Mouse (Mus musculus) neural tube, embryonic 15.5 days (tissue): ENCODE data around the gene Sdk2. TPM values are rescaled to one million over a fixed set of nuclear protein-coding genes. Genes with fewer than 3 reads are reported as not detected.
A peak's percentile ranks its signal among the peaks of the same experiment; 100 is the strongest.

Source experiments
- ATAC-seq: fragments of 200-750 bp; cut with Nextera tagmentation; 2 replicates; pipeline ENCODE4 v1.8.0; 2017; ENCODE audit warnings: mild to moderate bottlenecking, moderate TSS enrichment, moderate library complexity; ENCODE audit not compliant: low FRiP score
- H3K27ac ChIP-seq: fragments of 300-500 bp; sonication (generic); replicated peaks from 2 replicates; pipeline ENCODE4 v1.5.1; 2015; ENCODE audit warnings: mild to moderate bottlenecking, inconsistent platforms
- H3K27me3 ChIP-seq: fragments of 300-500 bp; sonication (generic); replicated peaks from 2 replicates; pipeline ENCODE4 v1.6.1; 2015; ENCODE audit warnings: inconsistent platforms
- H3K36me3 ChIP-seq: fragments of 300-500 bp; sonication (generic); 2 replicates; pipeline ENCODE4 v1.6.1; 2015; ENCODE audit warnings: inconsistent platforms
- H3K4me1 ChIP-seq: fragments of 300-500 bp; sonication (generic); 2 replicates; pipeline ENCODE4 v1.6.1; 2015; ENCODE audit warnings: inconsistent platforms
- H3K4me2 ChIP-seq: fragments of 300-500 bp; sonication (generic); 2 replicates; pipeline ENCODE4 v1.6.1; 2015; ENCODE audit warnings: inconsistent platforms, mild to moderate bottlenecking, moderate library complexity
- H3K4me3 ChIP-seq: fragments of 300-500 bp; sonication (generic); replicated peaks from 2 replicates; pipeline ENCODE4 v1.5.1; 2015; ENCODE audit warnings: mild to moderate bottlenecking, inconsistent platforms
- H3K9ac ChIP-seq: fragments of 300-500 bp; sonication (generic); replicated peaks from 2 replicates; pipeline ENCODE4 v1.6.1; 2015; ENCODE audit warnings: mild to moderate bottlenecking, inconsistent platforms
- H3K9me3 ChIP-seq: fragments of 300-500 bp; sonication (generic); replicated peaks from 2 replicates; pipeline ENCODE4 v1.6.1; 2016; ENCODE audit warnings: inconsistent platforms
- WGBS: fragments of 180-500 bp; shearing (Covaris S2); methylation state at CpG from one replicate; pipeline ENCODE4 v1.1.7; 2015; ENCODE audit warnings: mixed read lengths; 5-methylcytosine and 5-hydroxymethylcytosine counted together
- polyA plus RNA-seq: library from polyadenylated mRNA; unstranded; fragments of >200 nt; fragmentation: Nextera tagmentation; extraction: Ambion mirVana; gene quantifications from 2 replicates; pipeline ENCODE4 v1.2.1, GENCODE M21; 2015

The Sdk2 gene
- polyA plus RNA-seq, 1 experiment from 2014 or later, result 4.6 TPM

- no peak overlapping the region for H3K27ac ChIP-seq
Observed at GRCm38 (mm10) chr11:113800026-113800425, 266.8 kb downstream of the Sdk2 start.

GRCm38 (mm10) chr11:113799041-113799447 is 267.8 kb downstream of the Sdk2 start:
- H3K4me3 ChIP-seq, result no peak overlapping the region
- no peak overlapping the region for H3K4me2 ChIP-seq
- H3K27me3 ChIP-seq, result no peaks in the 10 kb centered on the region
- no peak overlapping the region for H3K27ac ChIP-seq
- H3K36me3 ChIP-seq, result no peaks in the 10 kb centered on the region; the same call in 1 of the 2 replicates
- H3K9me3 ChIP-seq, result no peaks in the 10 kb centered on the region
- peaks cover 25% of the 10 kb centered on the region for H3K4me1 ChIP-seq
- ATAC-seq, result no peak
- no peak overlapping the region for H3K9ac ChIP-seq
- 36% methylated on average over 14 of the region's 14 CpGs for WGBS

More at GRCm38 (mm10) chr11:113800026-113800425, 266.8 kb downstream of the Sdk2 start:
- H3K9me3 ChIP-seq, result no peaks in the 10 kb centered on the region
- no peak overlapping the region for H3K4me3 ChIP-seq
- H3K27me3 ChIP-seq, result no peaks in the 10 kb centered on the region
- ATAC-seq, result no peak
- 97% methylated on average over 12 of the region's 12 CpGs for WGBS
- peaks cover 25% of the 10 kb centered on the region for H3K4me1 ChIP-seq
- H3K4me2 ChIP-seq, result no peak overlapping the region
- H3K9ac ChIP-seq, result no peak overlapping the region
- no peaks in the 10 kb centered on the region; the same call in 1 of the 2 replicates for H3K36me3 ChIP-seq

- Histone ChIP-seq H3K27ac (peak overlapping the region; percentile 19; the same call in 1 of the 2 replicates), H3K27me3 (no peaks in the 10 kb centered on the region), H3K9me3 (no peaks in the 10 kb centered on the region), H3K36me3 (no peaks in the 10 kb centered on the region; the same call in 1 of the 2 replicates), H3K4me2 (no peak overlapping the region), H3K9ac (no peak overlapping the region), H3K4me3 (no peak overlapping the region), H3K4me1 (peaks cover 25% of the 10 kb centered on the region)
- WGBS, result 60% methylated on average over 6 of the region's 6 CpGs
- no peak for ATAC-seq
Observed at GRCm38 (mm10) chr11:113798011-113798410, 268.8 kb downstream of the Sdk2 start.

GRCm38 (mm10) chr11:113797014-113797983 is 269.5 kb downstream of the Sdk2 start:
- Histone ChIP-seq H3K9ac (no peak overlapping the region), H3K27ac (peak overlapping the region; percentile 19; the same call in 1 of the 2 replicates), H3K4me1 (peaks cover 21% of the 10 kb centered on the region), H3K4me3 (no peak overlapping the region), H3K36me3 (no peaks in the 10 kb centered on the region; the same call in 1 of the 2 replicates), H3K9me3 (no peaks in the 10 kb centered on the region), H3K27me3 (no peaks in the 10 kb centered on the region), H3K4me2 (no peak overlapping the region)
- 56% methylated on average over 19 of the region's 19 CpGs for WGBS
- ATAC-seq, result no peak

- H3K4me1 ChIP-seq, result peaks cover 27% of the 10 kb centered on the region
- no peaks in the 10 kb centered on the region for H3K27me3 ChIP-seq
- WGBS, result 78% methylated on average over 12 of the region's 12 CpGs
- no peak overlapping the region for H3K4me3 ChIP-seq
- H3K36me3 ChIP-seq, result no peaks in the 10 kb centered on the region; the same call in 1 of the 2 replicates
- H3K9me3 ChIP-seq, result no peaks in the 10 kb centered on the region
- ATAC-seq, result no peak
- H3K27ac ChIP-seq, result no peak overlapping the region
- no peak overlapping the region for H3K9ac ChIP-seq
- no peak overlapping the region for H3K4me2 ChIP-seq
Observed at GRCm38 (mm10) chr11:113795846-113796245, 271.0 kb downstream of the Sdk2 start.

- H3K27ac ChIP-seq, result peak overlapping the region; percentile 60
- no peak overlapping the region for H3K4me3 ChIP-seq
- no peak overlapping the region for H3K9ac ChIP-seq
- H3K4me2 ChIP-seq, result no peak overlapping the region
- peak; percentile 65 for ATAC-seq
- H3K9me3 ChIP-seq, result no peaks in the 10 kb centered on the region
- no peaks in the 10 kb centered on the region for H3K36me3 ChIP-seq
- no peaks in the 10 kb centered on the region for H3K27me3 ChIP-seq
- 33% methylated on average over 16 of the region's 16 CpGs for WGBS
- H3K4me1 ChIP-seq, result peaks cover 10% of the 10 kb centered on the region
Observed at GRCm38 (mm10) chr11:113791357-113792215, 275.3 kb downstream of the Sdk2 start.

GRCm38 (mm10) chr11:113789101-113789500 is 277.7 kb downstream of the Sdk2 start:
- ATAC-seq, result no peak
- 19% methylated on average over 1 of the region's 1 CpGs for WGBS
- H3K27ac ChIP-seq, result no peak overlapping the region
- H3K9me3 ChIP-seq, result no peaks in the 10 kb centered on the region
- no peak overlapping the region for H3K4me2 ChIP-seq
- H3K36me3 ChIP-seq, result no peaks in the 10 kb centered on the region
- H3K9ac ChIP-seq, result no peak overlapping the region
- H3K4me3 ChIP-seq, result no peak overlapping the region
- peaks cover 33% of the 10 kb centered on the region for H3K4me1 ChIP-seq
- H3K27me3 ChIP-seq, result no peaks in the 10 kb centered on the region

GRCm38 (mm10) chr11:113788183-113788789 is 278.6 kb downstream of the Sdk2 start:
- no peaks in the 10 kb centered on the region for H3K9me3 ChIP-seq
- WGBS, result 75% methylated on average over 2 of the region's 2 CpGs
- peaks cover 33% of the 10 kb centered on the region for H3K4me1 ChIP-seq
- no peak for ATAC-seq
- no peak overlapping the region for H3K4me3 ChIP-seq
- H3K36me3 ChIP-seq, result no peaks in the 10 kb centered on the region
- no peak overlapping the region for H3K4me2 ChIP-seq
- H3K9ac ChIP-seq, result no peak overlapping the region
- no peak overlapping the region for H3K27ac ChIP-seq
- H3K27me3 ChIP-seq, result no peaks in the 10 kb centered on the region

GRCm38 (mm10) chr11:113787432-113788182 is 279.2 kb downstream of the Sdk2 start:
- H3K9me3 ChIP-seq, result no peaks in the 10 kb centered on the region
- H3K36me3 ChIP-seq, result no peaks in the 10 kb centered on the region
- ATAC-seq, result no peak
- 63% methylated on average over 13 of the region's 13 CpGs for WGBS
- no peaks in the 10 kb centered on the region for H3K27me3 ChIP-seq
- no peak overlapping the region for H3K27ac ChIP-seq
- no peak overlapping the region for H3K4me2 ChIP-seq
- H3K4me3 ChIP-seq, result no peak overlapping the region
- peaks cover 33% of the 10 kb centered on the region for H3K4me1 ChIP-seq
- no peak overlapping the region for H3K9ac ChIP-seq

- Histone ChIP-seq H3K4me1 (peaks cover 39% of the 10 kb centered on the region), H3K9ac (no peak overlapping the region), H3K9me3 (no peaks in the 10 kb centered on the region), H3K4me2 (no peak overlapping the region), H3K27me3 (no peaks in the 10 kb centered on the region), H3K36me3 (no peaks in the 10 kb centered on the region), H3K4me3 (no peak overlapping the region), H3K27ac (peak overlapping the region; percentile 90)
- no peak for ATAC-seq
- WGBS, result 80% methylated on average over 11 of the region's 11 CpGs
Observed at GRCm38 (mm10) chr11:113787009-113787408, 279.8 kb downstream of the Sdk2 start.
